Comparison of ENCODE assay signal across 8 mouse cellular contexts in genomic region chr11:106202123-106202465, GRCm38 (mm10). TPM values are rescaled to one million over a fixed set of nuclear protein-coding genes. Genes with fewer than 3 reads are reported as not detected.
A peak's percentile ranks its signal among the peaks of the same experiment; 100 is the strongest.
DNase-seq lines count a peak whose midpoint lies in the region; ATAC-seq lines count a peak whose summit lies in the region.

Strada (minus strand) TSS chr11:106202168.

- H3K4me3 ChIP-seq in liver, embryonic 11.5 days (ENCODE audit: low read depth, low read length) = no peak within 1 kb of the TSS

- peaks cover 20% of the 10 kb centered on the region for H3K4me1 ChIP-seq in liver, embryonic 11.5 days (replicated peaks; ENCODE audit: control insufficient read depth, insufficient read depth, low read length)

- H3K4me2 ChIP-seq in liver, embryonic 11.5 days = peak within 1 kb of the TSS; percentile 1; the same call in 1 of the 2 replicates

- no peaks in the 10 kb centered on the region for H3K27me3 ChIP-seq in liver, embryonic 11.5 days (replicated peaks; ENCODE audit: control insufficient read depth, insufficient read depth, low read length)

- H3K27ac ChIP-seq in liver, embryonic 11.5 days (ENCODE audit: low read depth, low read length) = no peak within 1 kb of the TSS

- H3K36me3 ChIP-seq in liver, embryonic 11.5 days (ENCODE audit: control insufficient read depth, insufficient read depth, low read length) = peaks cover 40% of the 10 kb centered on the region

- H3K9me3 ChIP-seq in liver, embryonic 11.5 days (ENCODE audit: control insufficient read depth, low read length) = no peaks in the 10 kb centered on the region

- 59% methylated on average over 5 of the region's 5 CpGs for WGBS in liver, embryonic 11.5 days

- H3K9ac ChIP-seq in liver, embryonic 11.5 days (ENCODE audit: low read depth, low read length) = no peak within 1 kb of the TSS

- intact Hi-C loops in heart, postnatal 25 days (cut with DNase I) = no loop called here

- no peak for ATAC-seq in liver, embryonic 11.5 days (replicated peaks; ENCODE audit: low FRiP score)

- DNase-seq in heart, adult 11 months = peak; percentile 80
- DNase-seq in heart, postnatal 25 days (ENCODE audit: low spot score) = no peak
- peak; percentile 11 for DNase-seq in thymus, postnatal 25 days
- no peak for DNase-seq in thymus, postnatal 4 days
- no peak for DNase-seq in heart, postnatal 4 days
- no peak for DNase-seq in liver, embryonic 11.5 days (ENCODE audit: low spot score)
- no peak for DNase-seq in embryo, embryonic 11 days
- no peak for DNase-seq in cerebellum, postnatal 36 days

RNA-seq across cellular contexts. Expression of gene Strada, which starts in this region (rescaled TPM):
- 1 to 10 TPM; 6.4 to 6.6 TPM for total RNA-seq in heart, postnatal 25 days (2021)
- 10 to 100 TPM; 12.5 to 13.4 TPM for total RNA-seq in heart, postnatal 4 days (2021)
- 22.0 and 24.3 TPM in 2 replicates for polyA plus RNA-seq in liver, embryonic 11.5 days (2014; fragmentation: Nextera tagmentation; extraction: Ambion mirVana)

Comparison
In these comparisons a context has a peak if more than half of its experiments do, and no peak if none do; other contexts are left out.
1. DNase-seq: peak in heart, adult 11 months (single experiment) and thymus, postnatal 25 days (single experiment); none in heart, postnatal 25 days (single experiment), thymus, postnatal 4 days (single experiment), heart, postnatal 4 days (single experiment), liver, embryonic 11.5 days (single experiment), embryo, embryonic 11 days (single experiment) and cerebellum, postnatal 36 days (0 of 2).